Mouse (Mus musculus) hindlimb bud, embryonic 11.5 days (tissue): ENCODE data around the gene Rusc2.

Experiments used
- DNase-seq: peaks from one replicate; pipeline ENCODE4 v3.0.0-alpha.2; 2012; ENCODE audit warnings: low read depth, low spot score; ENCODE audit errors: extremely low spot score

Rusc2 gene

DNA sequence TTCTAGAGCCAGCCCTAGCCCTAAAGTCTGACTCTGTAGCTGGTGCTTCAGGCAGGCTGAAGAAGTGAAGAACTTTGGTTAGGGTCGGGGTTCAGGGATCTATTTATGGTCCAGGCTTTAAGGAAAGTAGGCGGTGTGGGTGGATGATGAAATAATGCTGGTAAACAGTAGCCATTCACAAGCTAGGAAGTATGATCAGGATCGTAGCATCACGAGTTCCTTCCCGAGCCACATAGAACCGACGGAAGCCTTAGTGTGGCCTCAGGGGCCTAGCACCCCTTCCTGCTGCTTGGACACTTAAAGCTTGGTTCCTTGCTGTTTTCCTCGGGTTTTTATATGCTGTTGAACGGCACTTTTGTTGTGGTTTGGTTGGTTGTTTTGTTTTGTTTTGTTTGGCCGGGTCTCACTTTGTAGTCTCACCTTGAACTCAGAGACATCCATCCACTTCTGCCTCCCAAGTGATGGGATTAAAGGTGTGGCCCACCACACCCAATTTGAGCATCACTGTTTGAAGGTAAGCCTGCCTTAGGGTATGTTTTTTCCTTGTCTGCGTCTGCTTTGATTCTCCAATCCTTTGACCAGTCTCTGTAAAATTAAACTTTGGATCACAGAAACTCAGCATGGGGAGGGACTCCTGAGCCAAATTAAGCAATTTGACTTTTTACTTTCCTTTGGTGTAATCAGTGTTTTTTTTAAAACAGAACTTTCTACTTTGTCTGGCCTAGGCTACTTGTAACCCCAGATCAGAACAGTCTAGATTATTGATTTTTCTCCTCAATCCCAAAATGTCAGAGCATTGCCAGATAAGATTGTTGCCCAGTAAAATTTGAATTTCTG is 1.7 kb downstream of the Rusc2 start:
- DNase-seq, result no peak

DNA sequence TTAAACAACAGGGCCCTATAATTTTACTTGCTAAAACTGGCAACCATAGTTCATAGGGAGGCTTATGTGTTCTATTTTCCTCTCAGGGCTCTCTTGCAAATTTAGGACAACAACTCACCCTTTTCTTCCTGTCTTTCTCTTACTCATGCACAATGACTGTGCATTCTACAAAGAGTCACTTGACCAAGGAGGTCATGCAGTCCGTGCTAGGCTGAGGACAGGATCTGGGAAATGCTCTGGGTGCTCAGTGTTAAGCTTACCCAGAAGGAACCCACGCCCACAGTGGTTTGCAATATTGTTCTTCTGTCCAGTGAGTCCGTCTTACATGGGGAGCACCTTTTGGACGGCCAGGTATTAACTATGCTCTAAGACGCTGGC is 2.3 kb downstream of the Rusc2 start:
- no peak for DNase-seq

DNA sequence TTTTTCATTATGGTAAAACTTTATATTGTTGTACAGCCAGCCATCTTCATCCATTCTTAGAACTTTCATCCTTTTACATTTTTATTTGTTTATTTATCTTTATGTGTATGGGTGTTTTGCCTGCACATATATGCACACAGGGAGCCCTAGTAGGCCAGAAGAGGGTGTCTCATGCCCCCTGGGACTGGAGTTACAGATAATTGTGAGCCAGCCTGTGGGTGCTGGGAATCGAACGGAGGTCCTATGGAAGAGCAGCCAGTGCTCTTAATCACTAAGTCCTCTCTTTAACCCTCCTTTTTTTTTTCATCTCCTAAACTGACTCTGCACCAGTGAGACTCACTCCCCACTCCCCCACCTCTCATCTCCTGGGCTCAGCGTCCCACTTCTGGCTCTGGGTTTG is 2.8 kb downstream of the Rusc2 start:
- DNase-seq, result no peak

DNA sequence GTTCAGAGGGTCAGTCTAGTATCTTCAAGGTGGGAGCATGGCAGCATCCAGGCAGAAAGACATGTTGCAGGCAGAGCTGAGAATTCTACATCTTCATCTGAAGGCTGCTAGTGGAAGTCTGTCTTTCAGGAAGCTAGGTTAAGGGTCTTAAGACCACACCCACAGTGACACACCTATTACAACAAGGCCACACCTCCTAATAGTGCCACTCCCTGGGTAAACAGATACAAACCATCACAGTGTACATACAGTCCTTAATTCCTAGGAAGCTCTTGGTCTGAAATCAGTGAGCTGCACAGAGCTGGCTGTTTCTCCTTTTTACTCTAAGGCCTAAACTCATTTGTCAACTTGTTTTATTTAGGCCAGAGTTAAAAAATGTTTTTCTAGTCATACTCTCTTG is 5.2 kb downstream of the Rusc2 start:
- DNase-seq, result no peak

DNA sequence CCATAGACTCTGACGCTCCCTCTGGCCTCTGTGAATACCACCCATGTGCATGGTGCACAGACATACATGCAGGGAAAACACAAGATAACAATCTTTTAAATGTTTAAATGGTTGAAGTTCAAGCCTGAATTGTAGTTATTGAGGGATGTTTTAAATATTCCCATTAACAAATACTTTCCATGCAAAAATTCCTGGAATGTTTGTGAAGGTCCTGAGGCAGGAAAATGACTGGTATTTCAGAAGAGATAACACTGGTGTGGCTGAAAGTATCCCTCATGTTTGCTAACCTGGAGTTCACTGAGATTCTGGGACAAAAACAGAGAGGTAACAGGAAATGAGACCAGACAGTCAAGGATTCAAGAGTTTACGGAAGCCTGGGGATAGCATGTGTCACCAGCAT is 7.6 kb downstream of the Rusc2 start:
- DNase-seq, result no peak

DNA sequence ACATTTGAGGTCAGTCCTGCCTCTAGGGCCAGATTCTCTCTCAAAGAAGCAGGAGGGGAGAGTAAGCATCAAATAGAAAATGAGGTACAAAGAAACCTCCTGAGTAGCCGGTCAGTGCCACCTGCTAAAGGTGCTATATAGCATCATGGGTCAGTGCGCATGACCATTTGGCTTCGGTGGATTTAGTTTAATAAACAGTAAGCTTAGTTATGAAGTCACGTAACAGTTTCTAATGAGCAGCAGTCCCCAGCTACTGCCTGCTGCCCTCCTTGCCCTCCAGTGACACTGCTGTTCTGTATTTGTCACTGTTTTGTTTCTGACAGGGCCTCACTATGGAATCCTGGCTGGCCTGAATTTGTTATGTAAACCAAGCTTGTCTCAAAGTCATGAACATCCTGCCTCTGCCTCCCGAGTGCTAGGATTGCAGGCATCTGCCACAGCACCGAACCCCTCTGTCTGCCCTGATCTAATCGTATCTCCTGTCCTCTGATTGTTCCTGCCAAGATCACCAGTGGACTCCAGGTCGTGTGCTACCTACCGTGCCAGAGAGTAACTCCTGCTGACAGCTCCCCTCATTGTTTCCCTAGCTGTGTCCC is 8.2 kb downstream of the Rusc2 start:
- DNase-seq, result no peak

DNA sequence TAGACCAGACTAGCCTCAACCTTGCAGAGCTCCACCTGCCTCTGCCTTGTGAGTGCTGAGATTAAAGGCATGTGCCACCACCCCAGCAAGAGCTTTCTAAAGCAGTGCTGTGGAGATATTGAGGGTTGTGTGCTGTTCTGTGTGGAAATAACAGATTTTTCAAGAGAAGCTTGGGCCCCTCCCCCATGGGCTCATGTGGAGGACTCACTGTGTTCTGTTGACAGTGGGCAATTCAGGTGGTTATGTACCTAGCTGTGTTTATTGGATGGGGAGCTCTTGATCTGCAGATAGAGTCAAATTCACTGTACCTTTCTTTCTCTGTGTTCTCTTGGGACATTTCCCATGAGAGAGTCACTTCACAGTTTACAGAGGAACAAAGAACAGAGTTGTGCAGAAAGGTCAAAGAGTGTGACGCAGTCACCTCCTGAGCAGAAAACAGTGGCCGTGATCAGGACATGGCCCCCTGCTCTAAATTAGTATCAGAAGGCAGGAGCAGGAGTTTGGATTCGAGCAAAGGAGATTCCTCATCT is 9.8 kb downstream of the Rusc2 start:
- DNase-seq, result no peak

DNA sequence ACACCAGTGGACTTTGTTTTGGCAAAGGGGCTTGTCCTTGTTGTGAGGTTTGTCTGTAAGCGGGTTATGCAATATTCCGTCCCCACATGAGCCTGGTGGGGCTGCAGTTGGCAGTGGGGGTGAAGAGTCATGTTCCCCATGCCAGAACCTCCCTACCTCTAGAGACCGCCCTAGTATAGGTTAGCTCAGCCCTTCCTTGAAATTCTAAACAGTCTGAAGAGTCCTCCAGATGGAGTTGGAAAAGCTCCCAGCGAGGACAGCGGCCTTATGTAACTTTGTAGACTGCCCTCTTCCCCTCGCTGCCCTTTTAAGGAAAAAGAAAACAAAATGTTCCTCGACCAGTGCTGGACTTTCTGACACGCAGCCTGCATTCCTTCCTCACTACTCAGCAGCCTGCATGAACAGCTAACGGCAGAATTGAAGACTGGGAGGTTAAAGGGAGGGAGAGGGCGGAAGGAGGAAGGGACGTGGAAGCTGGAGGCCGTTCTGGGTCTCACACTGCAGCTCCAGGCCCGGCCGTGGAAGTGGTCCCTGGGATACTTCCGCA is 12.6 kb downstream of the Rusc2 start:
- DNase-seq, result no peak

DNA sequence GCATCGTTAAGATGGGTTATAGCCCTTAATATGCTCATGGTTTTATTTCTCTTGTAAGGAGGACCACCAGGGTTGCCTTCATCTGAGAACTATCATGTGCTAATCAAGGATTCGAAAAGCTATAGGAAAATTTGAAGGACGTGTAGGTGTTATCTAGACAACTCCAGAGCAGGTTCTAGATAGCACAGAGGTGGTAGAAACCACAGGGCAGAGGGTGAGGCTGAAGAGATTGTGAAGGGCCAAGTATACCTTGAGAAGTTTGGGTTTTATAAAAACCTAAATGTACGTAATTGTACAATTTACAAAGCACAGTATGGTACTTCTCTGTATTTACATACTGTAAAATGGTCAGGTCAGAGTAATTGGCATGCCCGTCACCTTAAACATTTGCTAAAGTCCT is 13.4 kb downstream of the Rusc2 start:
- no peak for DNase-seq

DNA sequence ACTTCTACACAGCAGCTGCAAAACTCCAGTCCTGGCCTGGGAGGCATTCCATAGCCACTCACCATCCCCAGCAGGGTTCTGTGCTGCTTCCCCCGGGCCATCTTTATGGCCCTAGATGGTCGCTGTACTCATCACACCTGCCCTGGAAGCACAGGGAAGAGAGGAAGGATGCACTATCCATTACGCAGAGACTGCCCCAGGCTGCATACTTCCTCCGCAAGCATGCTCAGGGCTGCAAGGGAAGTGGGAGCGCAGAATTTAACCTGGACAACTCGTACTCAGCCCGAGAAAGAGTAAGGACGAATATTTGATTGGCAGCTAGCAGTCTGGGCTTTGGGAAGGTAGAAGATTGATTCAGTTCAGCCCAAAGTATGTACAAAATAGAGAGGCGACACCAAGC is 14.1 kb downstream of the Rusc2 start:
- DNase-seq, result no peak

DNA sequence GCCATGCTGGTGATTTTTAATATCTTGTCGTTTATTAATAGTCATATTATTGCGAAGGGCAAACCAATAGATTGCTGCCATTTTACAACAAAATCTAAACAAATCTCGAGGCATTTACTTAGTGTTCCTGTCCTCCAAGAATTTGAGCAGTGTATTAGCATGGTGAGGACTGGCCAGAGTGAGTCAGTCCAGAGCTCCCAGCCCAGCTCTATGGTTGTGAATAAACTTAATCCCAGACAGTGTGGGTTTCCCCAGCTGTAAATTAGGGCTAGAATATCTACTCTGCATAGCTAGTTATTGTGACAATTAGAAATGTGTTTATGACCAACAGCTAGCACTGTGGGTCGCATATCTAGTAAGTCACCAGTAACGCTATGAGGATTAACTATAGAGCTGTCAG is 14.6 kb downstream of the Rusc2 start:
- DNase-seq, result no peak

DNA sequence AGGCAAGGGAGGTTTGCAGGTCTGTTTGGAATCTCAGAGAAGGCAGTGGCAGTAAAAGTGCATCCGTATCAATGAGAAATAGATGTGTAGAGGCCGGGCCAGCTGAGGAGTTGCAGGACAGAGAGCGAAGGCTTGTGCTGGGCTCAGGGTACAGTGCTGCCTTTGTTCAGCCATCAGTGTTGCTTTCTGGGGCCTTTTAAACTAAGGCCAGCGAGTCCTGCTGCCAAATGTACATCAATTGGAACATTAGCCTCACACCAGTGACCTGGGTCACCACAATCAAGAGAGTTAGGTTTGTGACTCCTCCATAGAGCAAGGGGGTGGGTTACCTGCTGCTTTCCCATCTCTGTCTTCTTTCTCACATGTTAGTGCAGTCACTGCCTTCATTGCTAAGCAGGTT is 16.2 kb downstream of the Rusc2 start:
- no peak for DNase-seq

DNA sequence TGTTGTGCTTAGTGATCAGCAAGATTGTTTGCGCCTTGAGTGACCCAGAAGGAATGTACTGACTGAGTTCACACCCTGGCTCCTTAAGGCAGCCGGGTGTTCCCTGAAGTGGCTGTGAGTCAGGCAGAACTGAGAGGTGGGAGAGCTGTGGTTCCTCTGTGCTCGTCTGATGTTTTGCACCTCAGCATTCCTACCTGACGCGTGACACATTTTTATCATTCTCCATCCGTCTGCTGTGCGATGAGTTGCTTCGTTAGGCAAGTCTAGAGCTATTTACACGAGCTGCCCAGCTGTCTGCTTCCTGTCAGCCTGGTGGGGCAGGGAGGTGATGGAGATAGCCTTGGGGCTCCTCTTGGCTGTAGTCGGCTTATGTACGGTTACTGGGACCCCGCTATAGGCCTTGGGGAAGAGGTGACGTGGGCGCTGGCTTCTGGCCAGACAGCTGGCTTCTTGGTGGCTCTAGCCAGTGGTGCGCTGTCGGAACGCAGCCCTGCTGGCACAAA is 17.1 kb downstream of the Rusc2 start:
- DNase-seq, result no peak

DNA sequence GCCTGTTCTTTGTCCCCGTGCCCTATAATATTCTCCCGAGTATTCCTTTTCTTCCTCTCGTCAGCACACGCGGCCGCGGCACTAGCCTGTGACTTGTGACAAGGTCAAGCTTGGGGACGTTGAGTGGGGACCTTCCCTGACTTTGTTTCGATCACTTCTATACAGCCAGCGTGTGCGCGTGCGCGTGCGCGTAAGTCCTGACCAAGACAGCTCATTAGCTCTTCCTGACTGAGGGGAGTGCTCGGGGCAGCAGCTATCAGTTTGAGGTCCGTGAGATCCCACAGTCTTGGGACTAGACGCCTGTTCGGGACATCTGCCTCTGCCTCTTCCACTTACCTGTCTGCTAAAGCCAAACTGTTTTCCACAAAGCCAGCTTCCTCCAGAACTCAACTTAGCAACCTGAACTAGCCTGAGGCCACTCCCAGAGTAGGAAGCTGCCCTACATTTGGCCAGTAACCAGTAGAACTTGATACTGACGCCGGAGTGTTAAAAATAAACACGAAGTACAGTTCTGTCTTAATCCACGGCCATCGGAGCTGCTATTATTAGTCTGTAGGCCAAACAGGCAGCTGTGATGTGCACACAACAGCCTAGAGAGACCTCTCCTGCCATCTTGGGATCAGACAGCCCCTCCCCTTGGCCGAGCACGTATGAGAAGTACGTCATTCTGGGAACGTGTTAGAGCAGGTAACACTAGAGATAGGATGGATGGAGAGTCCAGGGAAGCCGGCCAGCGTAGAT is 17.8 kb downstream of the Rusc2 start:
- no peak for DNase-seq

DNA sequence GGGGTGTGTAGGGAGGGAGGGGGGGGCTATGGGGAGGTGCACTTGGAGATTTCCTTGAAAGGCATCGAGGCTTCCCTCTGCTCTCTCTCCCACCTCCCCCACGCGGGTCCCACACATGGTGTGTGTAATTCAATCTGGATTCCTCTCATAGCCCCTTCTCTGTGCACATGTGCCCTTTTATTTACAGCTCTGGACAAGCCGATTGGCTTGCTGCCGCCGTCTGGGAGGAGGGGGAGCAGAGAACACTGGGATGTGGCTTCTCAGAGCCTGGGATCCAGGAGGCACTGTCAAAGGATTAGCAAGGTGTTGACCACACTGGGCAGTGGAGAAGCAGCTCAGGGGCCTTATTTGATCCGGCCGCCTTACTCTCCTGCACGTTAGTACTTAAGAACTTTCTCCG is 19.2 kb downstream of the Rusc2 start:
- DNase-seq, result no peak

DNA sequence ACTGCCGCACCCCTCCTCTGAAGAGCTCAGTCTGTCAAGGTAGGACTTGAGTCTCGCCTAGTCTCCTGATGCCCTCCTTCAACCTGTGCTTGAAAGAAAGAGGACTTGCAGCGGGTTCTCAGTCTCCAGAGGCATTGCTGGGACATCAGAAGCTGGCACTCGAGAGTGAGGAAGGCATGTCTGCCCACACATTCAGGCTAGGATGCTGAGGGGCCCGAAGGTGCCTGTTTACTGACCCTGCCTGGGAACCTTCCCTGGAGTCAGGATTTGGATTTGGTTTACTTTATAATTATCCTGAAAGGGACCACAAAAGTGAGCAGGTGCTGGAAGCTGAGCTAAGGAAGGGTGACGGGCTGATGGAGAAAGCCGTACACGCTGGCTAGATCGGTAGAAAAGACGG is 19.7 kb downstream of the Rusc2 start:
- DNase-seq, result no peak

DNA sequence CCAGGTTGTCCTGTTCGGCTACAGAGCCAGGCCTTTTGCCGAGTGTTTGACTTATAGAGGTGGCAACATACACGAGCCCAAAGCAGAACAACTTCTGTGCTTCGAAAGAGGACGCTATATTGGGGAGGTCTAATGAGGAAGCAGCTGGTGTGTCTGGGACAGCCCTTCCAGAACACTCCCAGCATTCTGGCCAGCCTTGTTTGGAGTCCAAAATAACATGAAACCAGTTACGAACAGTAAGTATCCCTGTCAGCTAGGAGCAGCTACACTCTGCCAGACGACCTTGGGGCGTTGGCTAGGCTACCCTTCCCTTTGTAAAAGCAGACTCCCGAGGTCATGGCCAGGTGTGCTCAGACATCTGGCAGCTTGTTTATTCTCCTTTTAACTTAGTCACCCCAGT is 20.4 kb downstream of the Rusc2 start:
- no peak for DNase-seq

DNA sequence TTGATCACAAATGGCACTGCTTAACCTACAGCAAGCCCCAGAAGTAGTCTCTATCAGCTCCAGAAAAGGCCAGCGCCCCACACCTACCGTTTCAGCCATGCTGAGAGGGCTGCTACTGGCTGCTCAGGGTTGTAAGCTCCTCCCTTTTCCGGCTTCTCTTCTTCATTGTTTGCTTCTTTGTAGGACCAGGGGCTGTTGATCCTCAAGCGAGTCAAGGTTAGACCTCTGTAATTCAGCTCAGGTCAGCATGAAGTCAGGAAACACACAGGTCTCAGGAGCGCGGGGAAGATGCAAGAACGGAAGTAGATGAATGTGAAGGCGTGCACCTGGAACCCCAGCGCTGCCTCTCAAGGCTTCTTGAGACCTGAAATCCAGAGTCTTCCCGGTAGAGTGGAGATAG is 22.9 kb downstream of the Rusc2 start:
- no peak for DNase-seq

DNA sequence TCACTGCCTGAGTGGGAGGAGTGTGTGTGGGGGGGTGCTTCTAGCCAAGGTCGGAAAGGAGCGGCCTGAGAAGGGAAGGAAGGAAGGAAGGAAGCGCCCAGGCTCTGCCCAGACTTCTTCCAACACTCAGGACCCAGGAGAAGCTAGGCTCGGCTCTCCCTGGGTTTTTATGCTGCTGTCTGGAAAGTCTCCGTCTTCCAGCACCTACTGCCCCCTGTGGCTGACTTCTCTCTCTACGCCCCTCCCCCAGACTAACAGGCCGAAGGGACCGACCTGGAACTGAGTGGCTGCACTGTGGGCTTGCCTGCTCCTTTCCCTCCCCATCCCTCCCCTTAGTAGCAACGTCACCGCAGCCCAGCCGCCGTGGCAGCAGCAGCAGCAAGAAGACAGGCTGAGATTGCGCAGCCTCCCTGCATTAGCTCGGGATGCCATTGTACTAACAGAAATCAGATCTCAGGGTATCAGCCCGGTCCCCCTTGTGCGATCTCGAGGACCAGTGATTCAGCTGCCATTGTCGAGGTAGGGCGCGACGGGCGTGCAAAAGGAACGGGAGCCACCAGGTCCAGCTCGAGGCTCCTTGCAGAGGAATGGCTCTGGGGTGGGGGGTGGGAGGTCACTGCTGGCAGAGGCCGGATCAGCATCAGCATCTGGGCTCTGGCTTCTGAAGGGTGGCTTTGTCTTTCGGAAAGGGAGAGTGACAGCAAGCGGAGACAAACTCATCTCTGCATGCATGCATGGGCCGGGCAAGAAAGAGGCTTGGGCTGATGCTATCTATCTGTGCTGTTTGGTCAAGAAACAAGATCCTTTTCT is 24.6 kb downstream of the Rusc2 start:
- DNase-seq, result peak; percentile 52

DNA sequence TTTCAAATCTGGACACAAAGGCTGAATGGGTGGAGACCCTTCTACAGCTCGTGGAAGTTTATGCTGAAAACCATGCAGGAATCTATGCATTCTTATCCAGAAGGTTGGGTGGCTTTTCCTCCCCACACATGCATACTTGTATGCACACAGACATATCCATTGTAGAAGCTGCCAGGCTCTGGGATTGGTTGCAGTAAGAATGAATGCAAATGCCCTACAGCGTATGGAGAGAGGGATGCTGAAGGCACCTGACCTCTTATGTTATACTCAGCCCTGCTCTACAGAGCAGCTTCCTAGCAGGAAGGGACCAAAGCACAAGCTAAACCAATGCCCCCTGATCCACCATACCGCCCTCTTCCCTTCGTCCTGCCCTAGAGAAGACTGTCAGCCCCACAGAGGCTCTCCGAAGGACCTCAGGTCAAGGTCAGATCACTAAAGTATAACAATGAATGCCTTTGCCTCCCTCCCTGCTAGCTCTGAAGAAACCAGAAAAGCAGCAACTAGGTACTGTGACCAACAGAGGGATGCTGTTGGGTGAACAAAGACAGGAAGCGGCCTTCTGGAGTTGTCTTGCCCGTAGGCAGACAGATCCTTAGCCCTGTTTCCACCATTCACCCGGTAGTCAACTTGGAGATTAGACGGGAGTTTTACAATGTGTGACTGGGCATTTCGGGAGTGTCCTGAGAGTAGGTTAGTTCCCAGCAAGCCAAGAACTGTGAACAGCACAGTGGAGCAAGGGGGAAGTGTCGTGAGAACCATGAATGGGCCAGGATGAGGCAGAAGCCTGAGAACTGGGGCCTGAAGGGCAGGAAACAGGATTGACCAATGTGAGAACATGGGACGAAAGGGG is 25.5 kb downstream of the Rusc2 start:
- no peak for DNase-seq
